Mouse (Mus musculus) testis, adult 2 months (tissue): Measurements from ENCODE around the gene Olfr1150-ps1. TPM values are rescaled to one million over a fixed set of nuclear protein-coding genes. Genes with fewer than 3 reads are reported as not detected.

Experiments
- H3K27ac ChIP-seq: fragments of 200-500 bp; 2 replicates; pipeline ENCODE4 v1.5.1; 2012; ENCODE audit warnings: low read depth, low read length; ENCODE audit not compliant: control insufficient read depth, insufficient read depth
- H3K27me3 ChIP-seq: fragments of 200-500 bp; 2 replicates; pipeline ENCODE4 v1.6.1; 2012; ENCODE audit warnings: mild to moderate bottlenecking, low read length, moderate library complexity; ENCODE audit not compliant: control insufficient read depth, insufficient read depth
- H3K36me3 ChIP-seq: fragments of 200-500 bp; 2 replicates; pipeline ENCODE4 v1.6.1; 2012; ENCODE audit warnings: mild to moderate bottlenecking, low read length; ENCODE audit not compliant: control insufficient read depth, insufficient read depth
- H3K4me1 ChIP-seq: fragments of 200-500 bp; 2 replicates; pipeline ENCODE4 v1.6.1; 2012; ENCODE audit warnings: low read length; ENCODE audit not compliant: control insufficient read depth, insufficient read depth
- H3K4me3 ChIP-seq: fragments of 200-500 bp; 2 replicates; pipeline ENCODE4 v1.5.1; 2012; ENCODE audit warnings: low read depth, mild to moderate bottlenecking, low read length, moderate library complexity, mixed read lengths; ENCODE audit not compliant: control insufficient read depth
- CTCF ChIP-seq: fragments of 200-500 bp; IDR thresholded peaks from 2 replicates; pipeline ENCODE4 v1.5.1; 2012; ENCODE audit warnings: low read depth, mild to moderate bottlenecking, inconsistent platforms, low read length, moderate library complexity; ENCODE audit not compliant: control insufficient read depth, insufficient read depth, insufficient replicate concordance
- POLR2A ChIP-seq: fragments of 200-500 bp; IDR thresholded peaks from 2 replicates; pipeline ENCODE4 v1.6.1; 2012; ENCODE audit warnings: low read depth, mild to moderate bottlenecking, inconsistent platforms, low read length, moderate library complexity; ENCODE audit not compliant: control insufficient read depth
- polyA plus RNA-seq: library from polyadenylated mRNA; depleted of rRNA; stranded (reverse); fragments of >200 nt; gene quantifications from 2 replicates; pipeline ENCODE4 v1.2.3, GENCODE M21; 2012; rRNA removed

The Olfr1150-ps1 gene
- not detected in 2 replicates for polyA plus RNA-seq

DNA sequence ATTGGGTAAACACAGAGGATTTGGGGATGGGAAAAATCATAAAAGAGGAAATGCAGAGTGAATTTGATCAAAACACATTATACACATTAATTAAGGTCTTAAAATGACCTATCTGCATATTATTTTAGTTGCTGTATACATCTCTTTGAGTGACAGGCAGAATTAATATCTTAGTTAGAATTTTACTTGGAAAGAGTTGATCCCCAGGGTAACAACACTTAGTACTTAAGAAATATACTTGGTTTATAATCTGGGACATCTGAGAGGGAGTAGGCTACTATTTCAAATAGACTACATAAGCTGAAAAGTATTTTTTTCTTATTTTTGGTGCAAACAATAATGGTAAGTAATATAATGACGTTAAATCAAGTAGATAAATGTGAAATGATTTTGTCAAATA, at the start of gene Olfr1150-ps1:
Olfr1150-ps1 (plus strand) TSS at position 301 of the 400 bp plus-strand sequence.
- H3K27me3 ChIP-seq, result no peaks in the 10 kb centered on the region
- no peaks in the 10 kb centered on the region for H3K36me3 ChIP-seq
- H3K4me1 ChIP-seq, result no peaks in the 10 kb centered on the region
- H3K27ac ChIP-seq, result no peak within 1 kb of the TSS
- TF ChIP-seq CTCF (no peak), POLR2A (no peak)
- H3K4me3 ChIP-seq, result no peak within 1 kb of the TSS

DNA sequence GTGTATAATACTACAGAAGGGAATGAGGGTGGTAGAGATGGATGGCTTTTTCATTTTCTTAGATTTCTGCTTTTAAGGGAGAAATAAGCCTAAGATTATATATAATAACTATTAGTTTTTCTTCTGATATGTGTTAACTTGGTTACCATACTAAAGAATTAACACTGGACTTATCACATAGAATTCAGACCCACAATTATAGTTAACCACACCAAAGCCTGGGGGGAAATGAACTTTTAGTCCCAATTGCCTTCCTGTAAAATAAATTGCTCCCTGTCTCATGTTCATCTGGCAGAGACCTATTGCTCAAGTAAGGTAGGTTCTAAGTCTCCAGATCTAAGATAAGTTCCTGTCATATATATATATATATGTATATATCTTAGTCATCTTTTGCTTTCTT, 43.5 kb upstream of the Olfr1150-ps1 start, which contains the start of gene Olfr1143:
Olfr1143 (plus strand) TSS at position 301 of the 400 bp plus-strand sequence.
- no peak for TF ChIP-seq CTCF
- no peak for TF ChIP-seq POLR2A
- H3K4me3 ChIP-seq, result no peak within 1 kb of the TSS
- no peaks in the 10 kb centered on the region for H3K27me3 ChIP-seq
- no peaks in the 10 kb centered on the region for H3K36me3 ChIP-seq
- no peak within 1 kb of the TSS for H3K27ac ChIP-seq
- no peaks in the 10 kb centered on the region for H3K4me1 ChIP-seq

DNA sequence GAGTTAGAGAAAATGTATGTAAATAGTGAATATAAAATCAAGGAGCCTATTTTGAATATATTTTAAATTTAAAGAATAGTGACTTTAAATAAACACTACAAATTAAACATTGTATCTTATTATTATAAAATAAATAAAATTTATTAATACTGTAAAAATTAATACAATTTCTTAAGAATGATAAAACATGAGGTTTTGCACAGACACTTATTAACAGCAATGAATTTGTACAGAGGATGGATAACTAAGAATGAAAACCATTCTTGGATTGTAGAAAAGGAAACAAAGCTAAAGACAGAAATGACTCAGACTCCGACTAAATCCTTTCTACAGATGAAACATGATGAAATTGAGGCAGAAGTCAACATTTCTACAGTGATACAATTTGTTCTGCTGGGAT, 34.3 kb upstream of the Olfr1150-ps1 start, which contains the start of gene Olfr1145:
Olfr1145 (plus strand) TSS at position 301 of the 400 bp plus-strand sequence.
- no peaks in the 10 kb centered on the region for H3K36me3 ChIP-seq
- no peaks in the 10 kb centered on the region for H3K27me3 ChIP-seq
- TF ChIP-seq CTCF (no peak), POLR2A (no peak)
- no peak within 1 kb of the TSS for H3K27ac ChIP-seq
- no peak within 1 kb of the TSS for H3K4me3 ChIP-seq
- H3K4me1 ChIP-seq, result no peaks in the 10 kb centered on the region

DNA sequence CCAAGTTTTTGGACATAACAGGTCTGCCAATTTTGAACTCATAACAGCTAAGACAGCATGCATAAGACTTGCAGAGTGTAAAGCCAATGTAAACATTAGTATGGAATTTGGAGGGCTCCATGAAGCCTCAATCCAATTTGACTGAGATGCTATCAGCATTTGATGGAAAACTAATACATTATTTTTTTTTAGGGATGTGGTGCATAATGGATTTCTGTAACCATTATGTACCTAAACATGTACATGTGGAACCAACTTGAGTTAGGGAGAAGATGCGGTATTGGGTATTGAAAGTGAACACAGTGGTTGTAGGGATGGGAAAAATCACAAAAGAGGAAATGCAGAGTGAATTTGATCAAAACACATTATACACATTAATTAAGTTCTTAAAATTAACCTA, 13.6 kb upstream of the Olfr1150-ps1 start, which contains the start of gene Olfr1148:
Olfr1148 (plus strand) TSS at position 301 of the 400 bp plus-strand sequence.
- Histone ChIP-seq H3K36me3 (no peaks in the 10 kb centered on the region), H3K4me3 (no peak within 1 kb of the TSS), H3K27ac (no peak within 1 kb of the TSS), H3K27me3 (no peaks in the 10 kb centered on the region), H3K4me1 (no peaks in the 10 kb centered on the region)
- no peak for TF ChIP-seq CTCF
- TF ChIP-seq POLR2A, result no peak

DNA sequence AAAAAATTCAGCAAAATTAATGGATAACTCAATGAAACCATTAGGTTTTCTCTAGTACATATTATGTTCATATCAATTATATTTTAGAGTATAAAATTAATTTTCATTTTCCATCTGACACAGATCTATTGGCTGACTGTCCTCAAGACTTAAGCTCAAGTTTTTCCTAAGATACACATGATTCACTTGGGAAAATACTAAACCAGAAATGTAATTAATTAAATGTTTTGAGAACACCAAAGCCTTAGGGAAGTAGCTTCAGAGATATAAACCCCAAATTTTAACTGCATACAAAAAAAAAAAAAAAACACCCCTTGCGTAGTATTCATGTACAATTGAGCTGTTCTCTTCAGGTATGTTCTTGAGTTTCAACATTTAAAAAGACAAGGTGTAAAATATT, 11.8 kb downstream of the Olfr1150-ps1 start, which contains the start of gene Olfr1151:
Olfr1151 (plus strand) TSS at position 301 of the 400 bp plus-strand sequence.
- no peak within 1 kb of the TSS for H3K27ac ChIP-seq
- no peaks in the 10 kb centered on the region for H3K27me3 ChIP-seq
- no peaks in the 10 kb centered on the region for H3K4me1 ChIP-seq
- no peak within 1 kb of the TSS for H3K4me3 ChIP-seq
- TF ChIP-seq CTCF, result no peak
- TF ChIP-seq POLR2A, result no peak
- no peaks in the 10 kb centered on the region for H3K36me3 ChIP-seq

DNA sequence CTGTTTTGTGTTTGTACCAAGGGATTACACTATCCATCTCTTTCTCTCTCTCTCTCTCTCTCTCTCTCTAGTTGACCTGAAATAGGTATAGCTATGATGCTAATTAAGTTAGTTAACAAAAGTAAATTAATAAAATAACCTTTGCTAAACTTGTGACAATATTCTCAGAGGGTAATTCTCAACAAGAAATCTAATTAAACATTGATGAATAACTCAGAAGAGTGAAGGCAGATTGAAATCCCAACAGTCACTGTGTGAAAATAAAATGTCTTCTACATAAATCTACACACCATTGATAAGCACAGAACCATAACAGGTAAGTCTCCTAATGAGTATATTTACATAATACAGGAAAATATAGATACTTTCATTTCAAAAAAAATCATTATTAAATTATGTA, 22.4 kb downstream of the Olfr1150-ps1 start, which contains the start of gene Olfr1152:
Olfr1152 (plus strand) TSS at position 301 of the 400 bp plus-strand sequence.
- Histone ChIP-seq H3K27me3 (no peaks in the 10 kb centered on the region), H3K4me3 (no peak within 1 kb of the TSS), H3K4me1 (no peaks in the 10 kb centered on the region), H3K36me3 (no peaks in the 10 kb centered on the region), H3K27ac (no peak within 1 kb of the TSS)
- TF ChIP-seq POLR2A, result no peak
- TF ChIP-seq CTCF, result no peak

DNA sequence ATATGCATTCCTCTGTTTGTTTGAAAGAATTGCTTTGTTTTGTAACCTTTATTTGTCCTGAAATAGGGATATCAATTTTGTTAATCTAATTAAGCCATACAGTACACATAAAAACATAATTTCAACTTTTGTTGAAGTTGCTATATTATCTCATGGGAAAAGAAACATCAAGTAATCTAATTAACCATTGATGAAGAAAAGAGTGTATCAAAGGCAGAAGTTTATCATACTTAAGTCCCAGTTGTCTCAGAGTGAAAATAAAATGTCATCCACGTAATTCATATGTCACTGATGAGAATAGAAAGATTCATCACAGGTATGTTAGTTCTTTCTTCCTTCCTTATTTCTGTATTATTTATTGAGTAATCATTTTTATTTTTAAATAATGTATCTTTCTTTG, 50.9 kb downstream of the Olfr1150-ps1 start, which contains the start of gene Olfr1153:
Olfr1153 (plus strand) TSS at position 301 of the 400 bp plus-strand sequence.
- no peak within 1 kb of the TSS for H3K27ac ChIP-seq
- H3K27me3 ChIP-seq, result no peaks in the 10 kb centered on the region
- TF ChIP-seq POLR2A (no peak), CTCF (no peak)
- H3K36me3 ChIP-seq, result no peaks in the 10 kb centered on the region
- no peak within 1 kb of the TSS for H3K4me3 ChIP-seq
- no peaks in the 10 kb centered on the region for H3K4me1 ChIP-seq

Other genes starting within 250 kb of the Olfr1150-ps1 start
- not detected in 2 replicates for gene Olfr1130, start 237.8 kb upstream of the Olfr1150-ps1 start, polyA plus RNA-seq
- gene Olfr1131, start 216.9 kb upstream of the Olfr1150-ps1 start, polyA plus RNA-seq, result not detected in 2 replicates
- gene Olfr1132, start 206.5 kb upstream of the Olfr1150-ps1 start, polyA plus RNA-seq, result not detected in 2 replicates
- gene Olfr1133, start 196.6 kb upstream of the Olfr1150-ps1 start, polyA plus RNA-seq, result not detected in 2 replicates
- not detected in 2 replicates for gene Olfr1134, start 185.5 kb upstream of the Olfr1150-ps1 start, polyA plus RNA-seq
- gene Olfr1135, start 170.3 kb upstream of the Olfr1150-ps1 start, polyA plus RNA-seq, result not detected in 2 replicates
- gene Olfr1136, start 150.0 kb upstream of the Olfr1150-ps1 start, polyA plus RNA-seq, result not detected in 2 replicates
- not detected in 2 replicates for gene Olfr1137, start 130.8 kb upstream of the Olfr1150-ps1 start, polyA plus RNA-seq
- not detected in 2 replicates for gene Olfr1138, start 104.0 kb upstream of the Olfr1150-ps1 start, polyA plus RNA-seq
- not detected in 2 replicates for gene Olfr1140, start 100.2 kb upstream of the Olfr1150-ps1 start, polyA plus RNA-seq
- not detected in 2 replicates for gene Olfr1141, start 90.0 kb upstream of the Olfr1150-ps1 start, polyA plus RNA-seq
- not detected in 2 replicates for gene Olfr152, start 64.5 kb upstream of the Olfr1150-ps1 start, polyA plus RNA-seq
- gene Olfr1143, start 43.4 kb upstream of the Olfr1150-ps1 start, polyA plus RNA-seq, result not detected in 2 replicates
- gene Olfr1145, start 34.2 kb upstream of the Olfr1150-ps1 start, polyA plus RNA-seq, result not detected in 2 replicates
- not detected in 2 replicates for gene Olfr1148, start 13.5 kb upstream of the Olfr1150-ps1 start, polyA plus RNA-seq
- gene Olfr1151, start 11.9 kb downstream of the Olfr1150-ps1 start, polyA plus RNA-seq, result not detected in 2 replicates
- gene Olfr1152, start 22.5 kb downstream of the Olfr1150-ps1 start, polyA plus RNA-seq, result not detected in 2 replicates
- gene Olfr1153, start 51.0 kb downstream of the Olfr1150-ps1 start, polyA plus RNA-seq, result not detected in 2 replicates
- gene Olfr1154, start 61.2 kb downstream of the Olfr1150-ps1 start, polyA plus RNA-seq, result not detected in 2 replicates
- gene Olfr1155, start 101.1 kb downstream of the Olfr1150-ps1 start, polyA plus RNA-seq, result not detected in 2 replicates
- gene Olfr1156, start 109.1 kb downstream of the Olfr1150-ps1 start, polyA plus RNA-seq, result not detected in 2 replicates
- not detected in 2 replicates for gene Olfr1157, start 124.3 kb downstream of the Olfr1150-ps1 start, polyA plus RNA-seq
- gene Olfr74, start 130.7 kb downstream of the Olfr1150-ps1 start, polyA plus RNA-seq, result not detected in 2 replicates
- gene Olfr1158, start 146.1 kb downstream of the Olfr1150-ps1 start, polyA plus RNA-seq, result not detected in 2 replicates
- gene Olfr1160, start 164.3 kb downstream of the Olfr1150-ps1 start, polyA plus RNA-seq, result not detected in 2 replicates
- not detected in 2 replicates for gene Olfr1161, start 178.8 kb downstream of the Olfr1150-ps1 start, polyA plus RNA-seq
- gene Olfr73, start 193.7 kb downstream of the Olfr1150-ps1 start, polyA plus RNA-seq, result not detected in 2 replicates
- gene Olfr1162, start 207.1 kb downstream of the Olfr1150-ps1 start, polyA plus RNA-seq, result not detected in 2 replicates
- not detected in 2 replicates for gene Olfr1163, start 227.8 kb downstream of the Olfr1150-ps1 start, polyA plus RNA-seq
- not detected in 2 replicates for gene Olfr1164, start 250.0 kb downstream of the Olfr1150-ps1 start, polyA plus RNA-seq